Mouse (Mus musculus): ENCODE measurements around the gene Pyy. TPM values are rescaled to one million over a fixed set of nuclear protein-coding genes. Genes with fewer than 3 reads are reported as not detected.

Pyy gene
- total RNA-seq (2021) = not detected

DNA sequence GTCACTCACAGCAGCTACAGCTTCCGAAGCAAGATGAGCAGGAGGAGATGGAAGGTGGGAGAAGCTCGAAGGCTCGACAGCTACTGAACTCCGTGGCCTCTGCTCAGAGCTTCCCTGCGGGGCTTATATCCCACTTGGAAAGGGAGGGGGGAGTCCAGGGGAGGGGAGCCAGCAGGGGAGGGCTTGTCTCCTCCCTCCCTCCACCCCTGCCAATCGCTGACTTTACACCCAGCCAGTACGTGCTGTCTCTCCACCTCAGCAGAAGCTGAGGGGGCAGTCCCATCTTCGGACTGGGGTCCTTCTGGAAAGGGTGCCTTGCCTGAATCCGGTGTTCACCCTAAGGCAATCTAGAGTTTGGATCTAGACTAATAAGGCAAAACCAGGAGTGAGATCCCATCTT is at the start of gene Pyy:
Gene Pyy, minus strand, starts transcription at position 101 of the 400 bp plus-strand sequence.
- DNase-seq = no peak

DNA sequence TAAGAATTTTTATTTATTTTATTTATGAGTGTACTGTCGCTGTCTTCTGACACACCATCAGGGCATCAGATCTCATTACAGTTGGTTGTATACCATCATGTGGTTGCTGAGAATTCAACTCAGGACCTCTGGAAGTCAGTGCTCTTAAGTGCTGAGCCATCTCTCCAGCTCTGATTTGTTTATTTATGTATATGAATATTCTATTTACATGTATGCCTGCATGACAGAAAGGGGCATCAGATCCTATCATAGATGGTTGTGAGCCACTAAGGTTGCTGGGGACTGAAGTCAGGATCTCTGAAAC is 49.1 kb upstream of the Pyy start:
- DNase-seq = no peak

DNA sequence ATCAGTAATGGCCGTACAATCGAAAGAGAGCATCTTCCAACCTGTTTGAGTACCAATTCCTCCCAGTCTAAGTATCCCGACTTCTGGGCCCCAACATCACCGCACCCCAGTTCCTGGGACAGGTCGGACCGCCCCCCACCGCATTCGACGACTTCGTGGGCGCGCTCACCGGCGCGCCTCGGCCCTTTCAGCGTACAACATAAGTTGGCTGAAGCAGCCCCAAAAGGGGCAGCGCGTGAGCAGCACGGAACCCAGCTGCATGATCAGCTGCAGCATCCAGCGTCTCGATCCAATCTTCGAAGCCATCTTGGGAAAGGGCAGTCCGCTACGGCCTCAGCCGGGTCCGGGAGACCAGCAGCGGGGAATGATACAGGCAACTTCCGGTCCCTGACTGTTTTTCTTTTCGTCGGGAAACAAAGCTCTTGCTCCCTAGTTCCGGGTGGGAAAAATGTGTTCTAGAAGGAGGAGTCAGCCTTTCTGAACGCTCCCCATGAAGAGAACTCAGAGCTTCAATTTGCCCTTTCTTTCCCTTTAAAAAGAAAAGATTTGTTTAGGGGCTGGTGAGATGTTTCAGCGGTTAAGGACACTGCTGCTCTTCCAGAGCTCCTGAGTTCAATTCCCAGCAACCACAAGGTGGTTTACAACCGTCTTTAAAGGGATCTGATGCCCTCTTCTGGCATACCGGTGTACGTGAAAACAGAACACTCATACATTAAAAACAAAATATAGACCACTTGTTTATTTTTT is 48.6 kb upstream of the Pyy start, which contains the start of gene Tmem101:
Gene Tmem101, minus strand, starts transcription at position 366 of the 747 bp plus-strand sequence.
- peak; percentile 94 for DNase-seq

DNA sequence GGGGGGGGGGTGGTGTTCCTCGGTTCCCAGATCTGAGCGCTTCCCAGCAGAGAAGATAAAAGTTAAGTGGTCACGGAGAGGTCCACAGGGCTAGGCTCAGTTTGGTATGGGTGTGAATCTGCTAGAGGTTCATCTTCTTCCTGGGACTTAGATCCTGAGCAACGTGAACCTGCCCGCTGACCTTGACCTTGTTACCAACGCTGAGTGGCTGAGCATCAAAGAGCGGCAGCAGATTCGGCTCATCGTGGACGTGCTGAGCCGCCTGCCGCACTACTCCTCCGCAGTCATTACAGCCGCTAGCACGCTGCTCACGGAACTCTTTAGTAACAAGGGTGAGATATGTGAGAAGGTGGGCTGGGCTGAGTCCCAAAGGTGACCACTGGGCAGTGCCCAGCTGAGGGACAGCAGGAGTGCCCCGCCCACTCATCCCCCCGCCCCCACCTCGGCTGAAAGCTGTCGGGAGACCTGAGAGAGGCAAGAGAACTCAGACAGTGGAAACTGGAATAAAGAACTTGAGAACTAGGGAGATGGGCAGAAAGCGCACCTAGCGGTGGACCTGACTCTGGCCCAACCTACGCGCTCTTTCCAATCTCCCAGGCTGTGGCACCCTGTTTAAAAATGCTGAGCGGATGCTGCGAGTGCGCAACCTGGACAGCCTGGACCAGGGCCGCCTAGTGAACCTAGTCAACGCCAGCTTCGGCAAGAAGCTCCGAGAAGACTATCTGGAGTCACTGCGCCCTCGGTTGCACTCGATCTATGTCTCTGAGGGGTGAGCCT is 39.8 kb upstream of the Pyy start:
- no peak for DNase-seq

DNA sequence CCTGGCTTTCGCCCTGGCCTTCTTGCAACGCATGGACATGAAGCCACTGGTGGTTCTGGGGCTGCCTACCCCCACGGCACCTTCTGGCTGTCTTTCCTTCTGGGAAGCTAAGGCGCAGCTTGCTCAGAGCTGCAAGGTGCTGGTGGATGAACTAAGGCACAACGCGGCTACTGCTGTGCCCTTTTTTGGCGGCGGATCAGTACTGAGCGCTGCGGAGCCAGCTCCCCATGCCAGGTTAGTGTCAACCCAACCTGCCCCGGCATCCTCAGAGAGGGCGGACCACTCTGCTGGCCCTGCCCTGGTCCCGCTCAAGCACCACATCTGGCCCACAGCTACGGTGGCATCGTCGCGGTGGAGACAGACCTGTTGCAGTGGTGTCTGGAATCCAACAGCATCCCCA is 38.9 kb upstream of the Pyy start:
- DNase-seq = no peak

DNA sequence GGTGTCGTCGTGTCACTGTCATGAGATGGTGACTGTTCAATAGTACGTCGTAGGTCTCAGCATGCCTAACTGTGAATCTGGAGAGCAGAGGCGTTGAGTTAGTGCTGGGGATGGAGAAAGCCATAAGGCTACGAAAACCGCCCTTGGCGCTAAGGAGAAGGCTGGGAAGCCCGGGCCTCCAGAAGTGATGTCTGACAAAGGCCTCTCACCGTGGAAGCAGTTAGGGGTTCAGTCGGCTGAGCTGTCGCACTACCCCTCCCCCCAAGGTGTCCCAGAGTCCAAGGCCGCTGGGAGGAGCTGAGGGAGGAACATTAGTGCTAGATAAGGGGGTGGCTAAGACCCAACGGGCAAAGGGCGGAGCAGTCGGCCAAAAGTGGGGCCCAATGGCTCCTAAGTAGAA is 38.4 kb upstream of the Pyy start:
- DNase-seq = no peak

DNA sequence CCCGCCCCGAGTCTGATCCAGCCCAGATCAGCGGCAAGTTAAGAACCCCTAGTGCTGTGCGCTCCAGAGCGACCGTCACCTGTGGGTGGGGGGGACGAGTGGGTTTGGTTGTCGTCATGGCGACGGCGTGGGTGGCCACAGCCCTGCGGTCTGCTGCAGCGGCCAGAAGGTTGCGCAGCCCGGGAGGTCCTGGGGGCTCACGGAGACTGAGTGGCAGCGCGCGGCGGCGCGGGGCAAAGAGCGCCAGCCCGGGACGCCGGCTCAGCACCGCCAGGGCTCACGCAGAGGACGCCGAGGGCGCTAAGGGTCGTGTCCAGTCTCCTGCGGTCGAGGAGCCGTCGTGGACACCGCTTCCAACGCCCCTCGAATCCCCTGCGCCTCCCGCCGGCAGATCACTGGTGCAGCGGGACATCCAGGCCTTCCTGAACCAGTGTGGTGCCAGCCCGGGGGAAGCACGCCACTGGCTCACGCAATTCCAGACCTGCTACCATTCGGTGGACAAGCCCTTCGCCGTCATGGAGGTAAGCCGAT is 37.9 kb upstream of the Pyy start, which contains the start of gene Nags:
Gene Nags, plus strand, starts transcription at position 43 of the 531 bp plus-strand sequence.
- DNase-seq = no peak

DNA sequence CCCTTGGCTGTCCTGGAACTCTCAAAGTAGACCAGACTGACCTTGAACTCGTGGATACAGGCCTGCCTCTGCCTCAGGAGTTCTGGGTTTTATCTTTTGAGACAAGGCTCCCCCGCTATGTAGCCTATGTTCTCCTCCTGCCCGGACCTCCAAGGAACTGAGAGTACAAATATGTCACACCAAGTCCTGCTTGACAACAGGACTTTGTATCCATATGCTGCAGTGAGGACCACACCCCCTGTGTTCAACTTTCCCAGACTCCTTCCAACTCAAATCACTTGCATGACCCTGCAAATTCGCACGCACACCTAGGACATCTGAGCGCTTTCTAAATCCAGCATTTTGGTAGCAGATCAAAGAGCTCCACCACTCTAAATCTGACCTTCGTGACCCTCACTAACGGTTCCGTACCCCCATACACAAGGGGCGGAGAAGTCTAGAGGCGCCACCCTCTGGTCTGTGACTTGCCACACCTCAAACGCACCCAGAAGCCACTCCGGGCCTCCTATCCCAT is 37.4 kb upstream of the Pyy start:
- no peak for DNase-seq

DNA sequence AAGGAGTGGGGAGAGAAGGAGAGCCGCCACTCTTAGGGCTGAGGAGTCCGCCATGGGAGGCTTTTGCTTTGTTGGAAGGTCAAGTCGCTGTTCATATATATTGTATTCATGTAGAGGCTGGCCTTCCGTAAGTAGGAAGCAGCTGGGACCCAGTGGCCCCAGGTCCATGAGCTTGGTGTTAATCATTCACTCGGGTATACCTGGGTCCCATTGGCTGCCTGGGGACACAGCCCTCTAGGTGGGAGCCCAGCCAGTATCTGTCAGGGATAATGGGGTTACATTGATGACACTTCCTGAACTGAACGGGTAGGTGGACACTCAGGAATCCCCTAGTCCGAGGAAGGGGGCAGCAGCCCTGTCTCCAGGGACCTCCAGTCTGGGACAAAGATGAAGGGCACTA is 34.7 kb upstream of the Pyy start:
- no peak for DNase-seq

DNA sequence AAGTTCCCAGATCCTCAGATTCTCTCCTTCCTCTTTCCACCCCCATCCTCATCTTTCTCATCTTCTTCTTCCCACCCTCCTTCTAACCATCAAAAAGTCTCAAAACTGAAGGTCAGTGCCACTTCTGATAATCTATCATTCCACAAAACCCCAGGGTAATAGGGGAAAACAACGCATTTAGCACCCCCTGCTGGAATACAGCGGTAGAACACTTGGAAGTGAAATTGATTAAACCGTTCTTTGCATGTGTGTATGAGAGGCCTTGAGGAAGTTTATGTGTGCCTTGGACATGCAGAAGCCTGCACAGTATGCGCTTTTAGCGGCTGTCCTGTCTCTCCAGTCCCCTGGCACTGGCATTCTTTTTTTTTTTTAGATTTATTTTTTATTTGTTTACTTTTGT is 32.9 kb upstream of the Pyy start:
- DNase-seq = peak; percentile 76

DNA sequence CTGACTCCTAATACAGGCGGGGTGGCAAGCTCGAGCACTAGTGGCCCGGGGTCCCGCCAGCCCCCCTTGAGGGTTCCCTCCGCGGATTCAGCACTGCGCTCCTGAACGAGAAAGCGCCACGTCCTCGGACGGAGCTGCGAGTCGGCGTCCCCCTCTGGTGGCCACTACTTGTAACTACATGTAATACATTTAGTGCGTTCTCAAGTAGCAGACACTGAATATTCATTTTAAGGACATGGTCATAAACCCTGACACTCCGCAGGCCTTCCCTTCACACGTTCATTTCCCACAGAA is 30.8 kb upstream of the Pyy start:
- peak; percentile 75 for DNase-seq

DNA sequence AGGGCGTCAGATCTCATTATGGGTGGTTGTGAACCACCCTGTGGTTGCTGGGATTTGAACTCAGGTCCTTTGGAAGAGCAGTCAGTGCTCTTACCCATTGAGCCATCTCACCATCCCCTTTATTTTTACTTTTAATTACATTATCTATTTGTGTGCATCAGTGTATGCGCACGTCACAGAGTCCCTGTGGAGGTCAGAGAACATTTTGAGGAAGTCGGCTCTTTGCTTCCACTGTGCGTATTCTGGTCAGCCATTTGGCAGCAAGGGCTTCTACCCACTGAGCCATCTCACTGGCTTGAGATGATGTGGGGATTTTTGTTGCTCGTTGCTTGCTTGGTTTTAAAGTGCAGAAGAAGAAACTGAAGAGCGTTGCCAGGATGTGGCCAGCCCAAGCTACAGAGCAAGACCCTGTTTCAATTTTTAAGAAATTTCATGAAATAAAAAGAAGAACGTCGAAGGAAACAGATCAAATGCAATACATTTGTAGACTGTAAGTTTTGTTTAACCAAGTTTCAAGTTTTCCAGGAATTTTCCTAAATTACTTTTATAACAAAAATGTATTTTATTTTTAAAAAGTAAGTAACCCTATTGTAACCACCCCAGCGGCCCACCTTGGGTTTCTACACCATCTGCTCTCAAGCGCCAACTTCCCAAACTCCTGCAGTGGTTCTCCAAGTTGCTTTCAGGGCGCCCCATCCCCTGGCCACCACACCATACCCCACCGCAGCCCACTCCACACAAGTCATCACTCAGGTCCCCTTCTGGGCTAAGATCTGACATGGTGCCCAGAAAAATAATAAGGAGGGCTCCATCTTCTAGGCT is 30.2 kb upstream of the Pyy start:
- DNase-seq = no peak

DNA sequence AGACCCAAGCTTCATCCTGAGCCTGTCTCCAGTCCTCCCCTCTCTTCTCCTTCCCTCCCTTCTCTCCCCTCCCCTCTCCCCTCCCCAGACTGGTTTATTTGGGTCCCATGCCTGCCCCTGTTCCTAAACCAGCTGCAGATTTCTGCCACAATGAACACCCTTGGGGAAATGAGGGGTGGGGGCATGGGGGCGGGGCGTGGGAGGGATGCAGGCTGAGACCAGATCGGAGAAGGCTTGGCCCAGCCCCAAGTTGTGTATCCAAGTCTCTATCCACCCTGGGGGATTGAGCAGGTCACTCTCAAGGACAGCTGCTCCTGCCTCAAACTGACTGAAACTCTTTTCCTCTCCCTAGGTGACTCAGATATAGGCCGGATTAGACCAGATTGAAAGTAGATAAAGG is 26.9 kb upstream of the Pyy start:
- DNase-seq = no peak

DNA sequence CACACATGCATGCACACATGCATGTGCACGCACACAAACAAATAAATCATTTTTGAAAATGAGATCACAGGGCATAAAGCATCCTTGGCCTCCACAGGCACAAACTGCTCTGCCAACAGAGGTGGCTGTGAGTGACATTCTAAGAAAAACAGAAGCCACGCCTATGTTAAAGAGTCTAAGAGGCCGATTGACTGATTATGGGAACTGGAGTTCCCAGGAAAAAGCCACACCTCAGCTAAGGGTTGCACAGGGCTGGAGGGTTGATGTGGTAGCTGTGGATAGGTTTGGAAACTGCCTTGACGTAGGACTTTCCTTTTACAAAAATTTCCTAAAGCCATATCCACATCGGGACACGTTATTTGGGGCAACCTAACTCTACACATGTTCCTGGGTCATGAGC is 9.8 kb upstream of the Pyy start:
- DNase-seq = no peak

DNA sequence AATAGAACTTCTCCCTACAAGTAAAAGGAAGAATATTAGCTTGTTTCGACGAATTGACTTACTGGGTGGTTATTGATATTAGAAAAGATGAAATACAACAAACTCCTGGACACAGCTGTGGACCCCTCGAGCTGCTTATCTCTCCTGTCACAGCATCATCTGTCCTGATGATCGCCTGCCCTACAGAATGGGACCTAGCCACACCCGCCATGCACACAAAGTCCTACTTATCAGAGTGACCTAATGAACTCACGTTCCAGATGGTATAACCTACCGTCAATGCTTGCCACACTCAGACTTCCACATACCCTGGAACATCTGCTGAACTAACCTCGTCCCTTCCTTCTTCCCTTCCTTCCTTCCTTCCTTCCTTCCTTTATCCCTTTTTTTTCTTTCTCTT is 8.6 kb upstream of the Pyy start:
- no peak for DNase-seq

DNA sequence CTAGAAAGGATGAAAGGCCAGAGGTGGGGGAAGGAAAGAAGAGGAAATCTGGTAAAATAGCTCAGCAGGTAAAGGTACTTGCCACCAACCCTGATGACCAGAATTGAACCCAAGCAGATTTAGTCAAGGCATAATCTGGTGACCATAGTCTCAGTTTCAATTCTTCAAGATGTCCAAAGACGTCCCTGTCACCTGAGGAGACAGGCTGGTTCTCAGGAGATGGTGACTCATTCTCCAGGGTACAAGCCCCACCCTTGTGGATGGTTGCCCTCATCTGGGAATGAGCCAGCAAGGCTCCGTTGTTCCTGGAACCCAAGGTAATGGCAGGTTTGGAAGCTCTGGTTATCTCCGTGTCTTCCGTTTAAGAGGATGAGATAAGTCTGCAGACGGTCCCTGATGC is 3.9 kb upstream of the Pyy start:
- no peak for DNase-seq

DNA sequence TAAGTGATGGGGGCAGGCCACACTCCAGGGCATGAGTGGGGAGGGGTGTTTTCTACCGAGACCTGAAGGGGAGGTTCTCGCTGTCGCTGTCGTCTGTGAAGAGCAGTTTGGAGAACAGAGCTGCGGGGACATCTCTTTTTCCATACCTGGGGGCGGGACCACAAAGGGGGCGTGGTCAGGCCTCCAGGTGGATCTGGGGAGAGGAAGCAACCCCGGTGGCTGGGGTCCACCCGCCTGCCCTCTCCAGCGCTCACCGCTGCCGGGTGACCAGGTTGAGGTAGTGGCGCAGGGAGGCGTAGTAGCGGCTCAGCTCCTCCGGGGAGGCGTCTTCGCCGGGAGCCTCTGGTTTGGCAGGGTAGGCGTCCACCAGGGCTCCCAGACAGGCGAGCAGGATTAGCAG is 721 bp downstream of the Pyy start:
- DNase-seq = no peak

DNA sequence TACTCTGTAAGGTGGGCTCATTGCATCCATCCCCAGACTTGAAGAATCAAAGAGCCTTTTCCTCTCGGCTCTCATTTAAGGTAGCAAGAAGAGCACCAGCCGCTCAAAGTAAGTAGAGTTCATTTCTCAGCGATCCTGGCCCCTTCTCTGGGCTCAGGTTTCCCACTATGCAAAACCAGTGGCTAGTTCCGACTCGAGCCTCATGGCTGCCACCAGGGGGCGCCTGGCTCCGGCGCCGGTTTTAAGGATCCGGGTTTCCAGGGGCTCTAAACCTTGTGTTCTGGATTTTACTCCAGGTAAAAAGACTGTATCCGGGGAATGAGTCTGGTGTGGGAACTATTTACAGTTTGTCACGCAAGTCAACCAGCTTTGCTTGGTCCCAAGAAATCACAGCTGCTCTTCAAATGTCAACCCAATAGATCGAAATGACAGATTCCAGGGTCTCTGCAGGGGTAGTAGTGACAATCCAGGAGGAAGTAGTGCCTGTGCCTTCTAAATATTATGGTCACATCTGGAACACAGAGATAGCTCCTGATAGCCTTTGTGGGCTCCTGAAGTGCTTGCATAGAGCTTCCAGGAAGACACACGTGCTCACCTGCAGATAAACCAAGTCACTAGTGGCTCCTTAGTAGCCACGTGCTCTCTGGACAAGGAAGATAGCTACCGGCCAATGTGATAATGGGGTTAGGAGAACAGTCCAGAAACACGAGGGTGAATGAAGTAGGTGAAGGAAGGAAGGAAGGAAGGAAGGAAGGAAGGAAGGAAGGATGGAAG is 5.0 kb downstream of the Pyy start:
- peak; percentile 81 for DNase-seq

DNA sequence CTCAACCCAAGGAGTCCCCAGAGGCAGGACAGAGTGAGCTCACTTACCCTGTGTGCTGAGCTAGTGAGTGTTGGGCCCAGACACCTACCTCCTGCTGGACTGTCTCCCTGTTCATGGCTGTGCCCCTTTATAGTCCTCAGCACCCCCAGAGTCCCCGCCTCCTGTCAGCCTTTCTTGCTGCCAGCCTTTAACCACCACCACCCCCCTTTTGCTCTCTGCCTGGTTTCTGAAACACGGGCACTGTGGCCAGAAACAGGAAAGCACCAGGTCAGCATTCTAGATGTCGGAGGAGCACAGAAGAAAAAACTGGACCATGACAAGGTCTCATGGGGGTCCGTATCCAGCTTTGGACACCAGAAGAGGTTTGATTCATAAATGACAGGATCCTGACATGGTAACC is 6.4 kb downstream of the Pyy start, which contains the start of gene Ppy:
Gene Ppy, minus strand, starts transcription at position 101 of the 400 bp plus-strand sequence.
- DNase-seq = no peak

DNA sequence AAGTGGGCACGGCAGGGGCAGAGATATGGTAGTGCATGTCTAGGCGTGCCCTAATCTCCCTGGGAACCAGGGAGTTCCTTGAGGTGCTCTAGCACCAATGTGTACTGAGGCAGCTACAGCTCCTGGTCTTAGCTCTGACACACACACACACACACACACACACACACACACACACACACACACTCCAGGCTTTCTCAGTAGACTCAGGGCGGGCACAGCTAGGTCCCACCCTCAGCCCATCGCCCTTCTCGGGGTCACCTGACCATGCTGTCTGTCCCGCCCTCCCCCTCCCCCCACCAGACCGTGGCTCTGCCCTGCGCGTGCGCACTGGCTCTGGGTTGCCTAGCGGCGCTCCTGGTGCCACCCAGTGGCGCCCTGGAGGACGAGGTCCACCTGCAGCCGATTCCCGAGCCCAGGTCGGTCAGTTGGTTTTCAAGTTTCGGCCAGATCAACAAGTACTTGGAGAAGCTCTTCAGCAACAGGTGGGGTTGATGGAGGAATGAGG is 10.7 kb downstream of the Pyy start:
- DNase-seq = peak; percentile 80

DNA sequence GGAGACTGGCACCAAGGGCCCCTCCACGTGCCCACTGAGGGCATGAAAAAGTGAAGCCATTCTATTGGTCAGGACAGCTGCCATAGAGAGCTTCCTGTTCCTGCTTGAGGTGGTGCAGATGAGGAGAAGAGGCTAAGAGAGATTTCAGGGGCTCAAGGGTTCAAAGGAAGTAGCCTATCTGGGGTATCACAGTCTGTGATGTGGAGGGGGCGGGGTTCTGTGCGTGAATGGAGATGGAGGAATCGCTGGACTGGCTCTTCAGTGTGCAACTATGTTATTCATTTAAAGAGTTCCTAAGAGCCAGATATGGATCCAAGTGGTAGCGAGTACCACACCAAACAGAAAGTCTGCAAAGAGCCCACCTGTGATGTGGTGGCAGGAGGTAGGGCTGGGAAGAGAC is 11.2 kb downstream of the Pyy start:
- no peak for DNase-seq

DNA sequence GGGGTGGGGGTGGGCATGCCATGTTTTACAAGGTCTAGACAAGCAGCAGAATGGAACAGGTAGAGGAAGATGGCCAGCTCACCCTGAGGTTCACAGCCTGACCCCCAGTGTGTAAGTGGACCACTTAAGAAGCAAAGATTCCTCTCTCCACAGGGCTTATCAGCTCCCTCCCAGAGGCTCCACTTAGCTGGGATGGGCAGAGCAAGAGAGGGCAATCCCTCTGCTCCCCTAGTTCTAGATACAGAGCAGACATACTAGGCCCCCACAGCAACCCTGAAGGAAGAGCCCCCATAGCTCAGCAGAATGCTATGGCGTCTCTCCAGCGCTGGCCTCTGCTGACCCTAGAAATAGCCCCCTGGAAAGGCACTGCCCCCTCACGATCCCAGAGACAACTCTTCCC is 12.0 kb downstream of the Pyy start:
- DNase-seq = no peak
